Mouse (Mus musculus) ovary, adult 18-20 months (tissue): ENCODE data around the gene Etv3.
"Not testable (repeated sequence)": the region's sequence is repeated elsewhere in the genome, so short reads cannot be mapped to it uniquely, and the experiment has no call there.

Source experiments
- DNase-seq: peaks from one replicate; pipeline ENCODE4 v3.0.0; 2022; ENCODE audit warnings: low spot score, mixed read lengths

Etv3 gene

GRCm38 (mm10) chr3:87521126-87521525, 4.1 kb upstream of the Etv3 start:
- DNase-seq = no peak

- DNase-seq = no peak
These were observed 3.4 kb upstream of the Etv3 start for GRCm38 (mm10) chr3:87521833-87522232.

- DNase-seq = no peak
These were observed 1.5 kb upstream of the Etv3 start for GRCm38 (mm10) chr3:87523701-87524100.

GRCm38 (mm10) chr3:87525837-87526570, 797 bp downstream of the Etv3 start:
- no peak for DNase-seq

- no peak for DNase-seq
These were observed 1.9 kb downstream of the Etv3 start for GRCm38 (mm10) chr3:87527139-87527538.

- no peak for DNase-seq
These were observed 2.8 kb downstream of the Etv3 start for GRCm38 (mm10) chr3:87528021-87528420.

GRCm38 (mm10) chr3:87528841-87529240, 3.6 kb downstream of the Etv3 start:
- DNase-seq = no peak

- DNase-seq = no peak
These were observed 4.4 kb downstream of the Etv3 start for GRCm38 (mm10) chr3:87529568-87529967.

- no peak for DNase-seq
These were observed 5.0 kb downstream of the Etv3 start for GRCm38 (mm10) chr3:87530234-87530633.

GRCm38 (mm10) chr3:87533667-87534378, 8.6 kb downstream of the Etv3 start:
- no peak for DNase-seq

- DNase-seq = no peak
These were observed 12.8 kb downstream of the Etv3 start for GRCm38 (mm10) chr3:87538034-87538433.

GRCm38 (mm10) chr3:87540028-87540675, 14.9 kb downstream of the Etv3 start:
- no peak for DNase-seq

GRCm38 (mm10) chr3:87540714-87541113, 15.5 kb downstream of the Etv3 start:
- no peak for DNase-seq

GRCm38 (mm10) chr3:87542481-87543215, 17.4 kb downstream of the Etv3 start:
- DNase-seq = no peak

GRCm38 (mm10) chr3:87545554-87545953, 20.3 kb downstream of the Etv3 start:
- DNase-seq = no peak

- no peak for DNase-seq
These were observed 21.1 kb downstream of the Etv3 start for GRCm38 (mm10) chr3:87546291-87546721.

GRCm38 (mm10) chr3:87549908-87550307, 24.7 kb downstream of the Etv3 start:
- DNase-seq = no peak

- DNase-seq = no peak
These were observed 27.1 kb downstream of the Etv3 start for GRCm38 (mm10) chr3:87552327-87552726.

GRCm38 (mm10) chr3:87553196-87553935, 28.2 kb downstream of the Etv3 start:
- DNase-seq = no peak

GRCm38 (mm10) chr3:87554859-87555258, 29.7 kb downstream of the Etv3 start:
- DNase-seq = not testable (repeated sequence)

- DNase-seq = no peak
These were observed 30.9 kb downstream of the Etv3 start for GRCm38 (mm10) chr3:87556109-87556531.
